Mouse (Mus musculus) stomach, postnatal 0 days (tissue): ENCODE results near the gene Rfx8. TPM values are rescaled to one million over a fixed set of nuclear protein-coding genes. Genes with fewer than 3 reads are reported as not detected.

Experiments
- ATAC-seq: fragments of 200-750 bp; cut with Nextera tagmentation; 2 replicates; pipeline ENCODE4 v1.8.0; 2017; ENCODE audit not compliant: low FRiP score, low TSS enrichment
- DNase-seq: peaks from one replicate; pipeline ENCODE4 v3.0.0-alpha.2; 2016; ENCODE audit warnings: low spot score
- H3K27ac ChIP-seq: fragments of 300-500 bp; sonication (generic); replicated peaks from 2 replicates; pipeline ENCODE4 v1.5.1; 2014; ENCODE audit warnings: mild to moderate bottlenecking, control low read depth
- H3K27me3 ChIP-seq: fragments of 300-500 bp; sonication (generic); 2 replicates; pipeline ENCODE4 v1.6.1; 2014; ENCODE audit warnings: low read length; ENCODE audit not compliant: control insufficient read depth, insufficient read depth
- H3K36me3 ChIP-seq: fragments of 300-500 bp; sonication (generic); 2 replicates; pipeline ENCODE4 v1.6.1; 2014; ENCODE audit warnings: low read length, mixed read lengths; ENCODE audit not compliant: control insufficient read depth, insufficient read depth
- H3K4me1 ChIP-seq: fragments of 300-500 bp; sonication (generic); replicated peaks from 2 replicates; pipeline ENCODE4 v1.6.1; 2014; ENCODE audit warnings: antibody characterized with exemption; ENCODE audit not compliant: control insufficient read depth, insufficient read depth
- H3K4me2 ChIP-seq: fragments of 300-500 bp; sonication (generic); replicated peaks from 2 replicates; pipeline ENCODE4 v1.6.1; 2014; ENCODE audit warnings: low read depth, mild to moderate bottlenecking, control low read depth, moderate library complexity
- H3K4me3 ChIP-seq: fragments of 300-500 bp; sonication (generic); 2 replicates; pipeline ENCODE4 v1.5.1; 2014; ENCODE audit warnings: low read depth, low read length, control low read depth
- H3K9ac ChIP-seq: fragments of 300-500 bp; sonication (generic); 2 replicates; pipeline ENCODE4 v1.6.1; 2014; ENCODE audit warnings: mild to moderate bottlenecking, low read length, control low read depth, mixed read lengths
- H3K9me3 ChIP-seq: fragments of 300-500 bp; sonication (generic); 2 replicates; pipeline ENCODE4 v1.6.1; 2016; ENCODE audit warnings: low read length; ENCODE audit not compliant: control insufficient read depth
- CTCF ChIP-seq: IDR thresholded peaks from 2 replicates; pipeline ENCODE4 v1.5.1; 2016; ENCODE audit warnings: antibody characterized with exemption, low read depth, mild to moderate bottlenecking, moderate library complexity
- EP300 ChIP-seq: optimal IDR thresholded peaks from 2 replicates; pipeline ENCODE3; 2016; ENCODE audit warnings: antibody characterized with exemption
- WGBS: fragments of 180-500 bp; shearing (Covaris S2); extraction: QIAGEN DNeasy Blood & Tissue Kit; methylation state at CpG from one replicate; pipeline ENCODE4 v1.1.7; 2014; 5-methylcytosine and 5-hydroxymethylcytosine counted together
- polyA plus RNA-seq: library from polyadenylated mRNA; unstranded; fragments of >200 nt; fragmentation: Nextera tagmentation; extraction: Ambion mirVana; gene quantifications from 2 replicates; pipeline ENCODE4 v1.2.1, GENCODE M21; 2015

The Rfx8 gene
- polyA plus RNA-seq, 1 experiment from 2014 or later = 0.06 TPM

- ATAC-seq = peak; percentile 57; the same call in 1 of the 2 replicates
- peaks cover 7% of the 10 kb centered on the region; the same call in 1 of the 2 replicates for H3K4me1 ChIP-seq
- no peaks in the 10 kb centered on the region for H3K36me3 ChIP-seq
- 4% methylated on average over 21 of the region's 22 CpGs for WGBS
- H3K27ac ChIP-seq = peak overlapping the region; percentile 90
- peak; percentile 73 for DNase-seq
- peak overlapping the region; percentile 45 for H3K4me2 ChIP-seq
- H3K4me3 ChIP-seq = peak overlapping the region; percentile 17; the same call in 1 of the 2 replicates
- no peaks in the 10 kb centered on the region for H3K9me3 ChIP-seq
- no peak for TF ChIP-seq EP300
- TF ChIP-seq CTCF = peak; percentile 81
- H3K27me3 ChIP-seq = no peaks in the 10 kb centered on the region
- H3K9ac ChIP-seq = 0 out of 2 replicates have a peak overlapping the region, but pooled peaks have one; percentile 23
Measured at GRCm38 (mm10) chr1:39761211-39762024, 40.6 kb upstream of the Rfx8 start.

GRCm38 (mm10) chr1:39760181-39760715 lies 39.5 kb upstream of the Rfx8 start:
- TF ChIP-seq CTCF (no peak), EP300 (no peak)
- H3K27ac ChIP-seq = 0 out of 2 replicates have a peak overlapping the region, but pooled peaks have one; percentile 18

GRCm38 (mm10) chr1:39759231-39760175 lies 38.7 kb upstream of the Rfx8 start:
- H3K4me2 ChIP-seq = no peak overlapping the region
- no peaks in the 10 kb centered on the region for H3K9me3 ChIP-seq
- DNase-seq (no peak), ATAC-seq (no peak)
- H3K27me3 ChIP-seq = no peaks in the 10 kb centered on the region
- H3K4me1 ChIP-seq = peaks cover 7% of the 10 kb centered on the region; the same call in 1 of the 2 replicates
- H3K9ac ChIP-seq = no peak overlapping the region
- WGBS = 36% methylated on average over 9 of the region's 9 CpGs
- TF ChIP-seq CTCF = no peak
- TF ChIP-seq EP300 = no peak
- no peak overlapping the region for H3K4me3 ChIP-seq
- H3K36me3 ChIP-seq = no peaks in the 10 kb centered on the region
- 0 out of 2 replicates have a peak overlapping the region, but pooled peaks have one; percentile 18 for H3K27ac ChIP-seq

More at GRCm38 (mm10) chr1:39760181-39760715, 39.5 kb upstream of the Rfx8 start:
- Histone ChIP-seq H3K4me2 (no peak overlapping the region), H3K9ac (no peak overlapping the region), H3K4me1 (peaks cover 7% of the 10 kb centered on the region; the same call in 1 of the 2 replicates), H3K36me3 (no peaks in the 10 kb centered on the region), H3K4me3 (no peak overlapping the region), H3K9me3 (no peaks in the 10 kb centered on the region), H3K27me3 (no peaks in the 10 kb centered on the region)
- DNase-seq (no peak), ATAC-seq (no peak)
- 69% methylated on average over 6 of the region's 6 CpGs for WGBS

GRCm38 (mm10) chr1:39758244-39758643 lies 37.4 kb upstream of the Rfx8 start:
- H3K27ac ChIP-seq = no peak overlapping the region
- H3K4me1 ChIP-seq = peaks cover 7% of the 10 kb centered on the region; the same call in 1 of the 2 replicates
- no peaks in the 10 kb centered on the region for H3K27me3 ChIP-seq
- H3K4me2 ChIP-seq = no peak overlapping the region
- DNase-seq = no peak
- H3K9me3 ChIP-seq = no peaks in the 10 kb centered on the region
- H3K4me3 ChIP-seq = no peak overlapping the region
- no peaks in the 10 kb centered on the region for H3K36me3 ChIP-seq
- ATAC-seq = no peak
- TF ChIP-seq CTCF (no peak), EP300 (no peak)
- WGBS = 71% methylated on average over 9 of the region's 9 CpGs
- no peak overlapping the region for H3K9ac ChIP-seq

GRCm38 (mm10) chr1:39756952-39757351 lies 36.2 kb upstream of the Rfx8 start:
- no peaks in the 10 kb centered on the region for H3K36me3 ChIP-seq
- ATAC-seq = no peak
- DNase-seq = no peak
- no peak overlapping the region for H3K4me3 ChIP-seq
- no peaks in the 10 kb centered on the region for H3K9me3 ChIP-seq
- TF ChIP-seq CTCF = no peak
- TF ChIP-seq EP300 = no peak
- no peaks in the 10 kb centered on the region for H3K27me3 ChIP-seq
- no peak overlapping the region for H3K9ac ChIP-seq
- H3K4me1 ChIP-seq = peaks cover 4% of the 10 kb centered on the region; the same call in 1 of the 2 replicates
- H3K27ac ChIP-seq = no peak overlapping the region
- 56% methylated on average over 11 of the region's 11 CpGs for WGBS
- no peak overlapping the region for H3K4me2 ChIP-seq
